Mouse (Mus musculus) brain, embryonic 14.5 days (tissue): ENCODE measurements around the gene Nck1.

Experiments
- CTCF ChIP-seq: fragments of 200-500 bp; IDR thresholded peaks from 2 replicates; pipeline ENCODE4 v1.5.1; 2012; ENCODE audit warnings: inconsistent platforms, mild to moderate bottlenecking, moderate library complexity, borderline replicate concordance; ENCODE audit not compliant: insufficient read depth, insufficient read length; ENCODE audit errors: extremely low read depth
- POLR2A ChIP-seq: fragments of 200-500 bp; IDR thresholded peaks from 2 replicates; pipeline ENCODE4 v1.6.1; 2012; ENCODE audit warnings: mild to moderate bottlenecking, inconsistent platforms, borderline replicate concordance; ENCODE audit not compliant: poor library complexity, insufficient read depth, insufficient read length, severe bottlenecking; ENCODE audit errors: extremely low read depth

DNA sequence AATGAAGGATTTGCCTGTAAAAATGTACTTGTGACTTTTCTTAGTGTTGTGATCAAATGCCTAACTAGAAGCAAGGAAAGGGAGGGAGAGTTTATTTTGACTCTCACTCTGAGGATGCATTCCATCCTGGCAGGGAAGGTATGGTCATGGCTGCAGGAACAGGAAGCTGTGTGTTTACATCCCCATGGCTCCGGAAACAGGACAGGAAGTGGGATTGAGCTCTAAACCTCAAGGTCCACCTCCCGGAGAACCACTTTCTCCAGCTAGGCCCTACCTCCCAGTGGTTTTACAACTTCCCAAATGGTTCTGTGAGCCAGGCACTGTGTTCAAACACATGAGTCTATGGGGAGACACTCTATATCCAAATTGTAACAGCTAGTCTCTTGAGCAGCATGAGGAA, 82.2 kb downstream of the Nck1 start:
- TF ChIP-seq POLR2A (no peak), CTCF (no peak)
